Mouse (Mus musculus): ENCODE results near the gene Gdpd4. TPM values are rescaled to one million over a fixed set of nuclear protein-coding genes. Genes with fewer than 3 reads are reported as not detected.

Gene Gdpd4
- polyA plus RNA-seq (2015; fragmentation: Nextera tagmentation; extraction: Ambion mirVana), result not detected in 2 replicates

GRCm38 (mm10) chr7:97919742-97920141, at the start of gene Gdpd4:
Gdpd4 (plus strand) TSS chr7:97919955.
- no peaks in the 10 kb centered on the region for H3K9me3 ChIP-seq (ENCODE audit: control insufficient read depth, low read length)
- no peaks in the 10 kb centered on the region for H3K4me1 ChIP-seq (replicated peaks; ENCODE audit: control insufficient read depth, insufficient read depth)
- H3K27me3 ChIP-seq (ENCODE audit: control insufficient read depth, insufficient read depth, low read length), result no peaks in the 10 kb centered on the region
- H3K9ac ChIP-seq (ENCODE audit: low read length), result no peak within 1 kb of the TSS
- no peak within 1 kb of the TSS for H3K4me3 ChIP-seq (ENCODE audit: low read depth, low read length)
- no peak within 1 kb of the TSS for H3K4me2 ChIP-seq (replicated peaks; ENCODE audit: low read depth)
- WGBS, result 80% methylated on average over 12 of the region's 12 CpGs
- DNase-seq (ENCODE audit: low spot score), result no peak
- TF ChIP-seq CTCF (IDR thresholded peaks at IDR 0.05; ENCODE audit: low read depth) (no peak), EP300 (optimal IDR thresholded peaks at IDR 0.05) (no peak)
- no peak for ATAC-seq (ENCODE audit: low FRiP score, low TSS enrichment)
- H3K27ac ChIP-seq (replicated peaks), result no peak within 1 kb of the TSS
- H3K36me3 ChIP-seq (ENCODE audit: control insufficient read depth, insufficient read depth, low read length), result no peaks in the 10 kb centered on the region

GRCm38 (mm10) chr7:97872396-97872795, 47.4 kb upstream of the Gdpd4 start:
- no peak for TF ChIP-seq CTCF (IDR thresholded peaks at IDR 0.05; ENCODE audit: low read depth)
- no peak for TF ChIP-seq EP300 (optimal IDR thresholded peaks at IDR 0.05)
- Histone ChIP-seq H3K9me3 (ENCODE audit: control insufficient read depth, low read length) (no peaks in the 10 kb centered on the region), H3K4me2 (replicated peaks; ENCODE audit: low read depth) (no peak overlapping the region), H3K27ac (replicated peaks) (no peak overlapping the region), H3K36me3 (ENCODE audit: control insufficient read depth, insufficient read depth, low read length) (no peaks in the 10 kb centered on the region), H3K4me3 (ENCODE audit: low read depth, low read length) (no peak overlapping the region), H3K9ac (ENCODE audit: low read length) (no peak overlapping the region), H3K4me1 (replicated peaks; ENCODE audit: control insufficient read depth, insufficient read depth) (no peaks in the 10 kb centered on the region), H3K27me3 (ENCODE audit: control insufficient read depth, insufficient read depth, low read length) (no peaks in the 10 kb centered on the region)
- WGBS, result 74% methylated on average over 4 of the region's 4 CpGs
- DNase-seq (ENCODE audit: low spot score), result no peak
- ATAC-seq (ENCODE audit: low FRiP score, low TSS enrichment), result no peak

- no peaks in the 10 kb centered on the region for H3K36me3 ChIP-seq (ENCODE audit: control insufficient read depth, insufficient read depth, low read length)
- no peak overlapping the region for H3K27ac ChIP-seq (replicated peaks)
- TF ChIP-seq EP300 (optimal IDR thresholded peaks at IDR 0.05) (no peak), CTCF (IDR thresholded peaks at IDR 0.05; ENCODE audit: low read depth) (no peak)
- H3K9me3 ChIP-seq (ENCODE audit: control insufficient read depth, low read length), result no peaks in the 10 kb centered on the region
- DNase-seq (ENCODE audit: low spot score) (no peak), ATAC-seq (ENCODE audit: low FRiP score, low TSS enrichment) (no peak)
- H3K4me1 ChIP-seq (replicated peaks; ENCODE audit: control insufficient read depth, insufficient read depth), result no peaks in the 10 kb centered on the region
- no peak overlapping the region for H3K9ac ChIP-seq (ENCODE audit: low read length)
- no peak overlapping the region for H3K4me3 ChIP-seq (ENCODE audit: low read depth, low read length)
- no peak overlapping the region for H3K4me2 ChIP-seq (replicated peaks; ENCODE audit: low read depth)
- no peaks in the 10 kb centered on the region for H3K27me3 ChIP-seq (ENCODE audit: control insufficient read depth, insufficient read depth, low read length)
These were observed 46.4 kb upstream of the Gdpd4 start for GRCm38 (mm10) chr7:97873317-97873716.

GRCm38 (mm10) chr7:97877846-97878538, 41.8 kb upstream of the Gdpd4 start:
- H3K27ac ChIP-seq (replicated peaks), result no peak overlapping the region
- ATAC-seq (ENCODE audit: low FRiP score, low TSS enrichment) (no peak), DNase-seq (ENCODE audit: low spot score) (no peak)
- no peaks in the 10 kb centered on the region for H3K27me3 ChIP-seq (ENCODE audit: control insufficient read depth, insufficient read depth, low read length)
- H3K36me3 ChIP-seq (ENCODE audit: control insufficient read depth, insufficient read depth, low read length), result no peaks in the 10 kb centered on the region
- no peak overlapping the region for H3K4me3 ChIP-seq (ENCODE audit: low read depth, low read length)
- no peaks in the 10 kb centered on the region for H3K9me3 ChIP-seq (ENCODE audit: control insufficient read depth, low read length)
- no peaks in the 10 kb centered on the region for H3K4me1 ChIP-seq (replicated peaks; ENCODE audit: control insufficient read depth, insufficient read depth)
- 80% methylated on average over 7 of the region's 7 CpGs for WGBS
- TF ChIP-seq CTCF (IDR thresholded peaks at IDR 0.05; ENCODE audit: low read depth), result no peak
- TF ChIP-seq EP300 (optimal IDR thresholded peaks at IDR 0.05), result no peak
- H3K9ac ChIP-seq (ENCODE audit: low read length), result no peak overlapping the region
- H3K4me2 ChIP-seq (replicated peaks; ENCODE audit: low read depth), result no peak overlapping the region

- H3K4me2 ChIP-seq (replicated peaks; ENCODE audit: low read depth), result no peak overlapping the region
- H3K36me3 ChIP-seq (ENCODE audit: control insufficient read depth, insufficient read depth, low read length), result peaks cover 2% of the 10 kb centered on the region; the same call in 1 of the 2 replicates
- TF ChIP-seq CTCF (IDR thresholded peaks at IDR 0.05; ENCODE audit: low read depth) (no peak), EP300 (optimal IDR thresholded peaks at IDR 0.05) (no peak)
- ATAC-seq (ENCODE audit: low FRiP score, low TSS enrichment), result no peak
- H3K9ac ChIP-seq (ENCODE audit: low read length), result no peak overlapping the region
- no peaks in the 10 kb centered on the region for H3K27me3 ChIP-seq (ENCODE audit: control insufficient read depth, insufficient read depth, low read length)
- H3K4me1 ChIP-seq (replicated peaks; ENCODE audit: control insufficient read depth, insufficient read depth), result no peaks in the 10 kb centered on the region
- no peak for DNase-seq (ENCODE audit: low spot score)
- H3K27ac ChIP-seq (replicated peaks), result no peak overlapping the region
- no peaks in the 10 kb centered on the region for H3K9me3 ChIP-seq (ENCODE audit: control insufficient read depth, low read length)
- no peak overlapping the region for H3K4me3 ChIP-seq (ENCODE audit: low read depth, low read length)
- 82% methylated on average over 3 of the region's 3 CpGs for WGBS
These were observed 8.1 kb upstream of the Gdpd4 start for GRCm38 (mm10) chr7:97911646-97912045.

- Histone ChIP-seq H3K27ac (replicated peaks) (no peak overlapping the region), H3K9me3 (ENCODE audit: control insufficient read depth, low read length) (no peaks in the 10 kb centered on the region), H3K27me3 (ENCODE audit: control insufficient read depth, insufficient read depth, low read length) (no peaks in the 10 kb centered on the region), H3K4me1 (replicated peaks; ENCODE audit: control insufficient read depth, insufficient read depth) (no peaks in the 10 kb centered on the region), H3K9ac (ENCODE audit: low read length) (no peak overlapping the region), H3K4me2 (replicated peaks; ENCODE audit: low read depth) (no peak overlapping the region), H3K36me3 (ENCODE audit: control insufficient read depth, insufficient read depth, low read length) (peaks cover 2% of the 10 kb centered on the region; the same call in 1 of the 2 replicates), H3K4me3 (ENCODE audit: low read depth, low read length) (no peak overlapping the region)
- WGBS, result 57% methylated on average over 2 of the region's 2 CpGs
- DNase-seq (ENCODE audit: low spot score) (no peak), ATAC-seq (ENCODE audit: low FRiP score, low TSS enrichment) (no peak)
- TF ChIP-seq CTCF (IDR thresholded peaks at IDR 0.05; ENCODE audit: low read depth), result no peak
- TF ChIP-seq EP300 (optimal IDR thresholded peaks at IDR 0.05), result no peak
These were observed 4.8 kb upstream of the Gdpd4 start for GRCm38 (mm10) chr7:97914833-97915516.

Measured in stomach, postnatal 0 days (tissue).